Mouse (Mus musculus): ENCODE measurements at regions not wholly inside any gene's neighbourhood (a gene's known extent, or its start where the extent isn't known, plus 50 kb on each side); places are given as distances from the start of the nearest gene placed in this dataset.
"Not testable (repeated sequence)": the region's sequence is repeated elsewhere in the genome, so short reads cannot be mapped to it uniquely, and the experiment has no call there.

- not testable (repeated sequence) for DNase-seq
Observed at GRCm38 (mm10) chr3:121582711-121583110, 50.5 kb upstream of the Slc44a3 start.

Data from gastrocnemius, postnatal 25 days (tissue).